24 mouse cellular contexts compared by ENCODE assay signal in genomic region chr6:93497824-93498223, GRCm38 (mm10).
"Had no signal": no experiment of that assay in that cellular context is flagged by ENCODE, and none has a peak within 500 bp of the region (broad histone marks: within the 10 kb centered on the region; RNA-seq: fewer than 3 reads in every experiment).

No protein-coding gene starts in this region.

- H3K4me2 ChIP-seq: heart, embryonic 11.5 days; hindbrain, embryonic 13.5 days; hindbrain, embryonic 15.5 days; kidney, embryonic 15.5 days; limb, embryonic 13.5 days; limb, embryonic 15.5 days; liver, embryonic 12.5 days had no signal

- H3K36me3 ChIP-seq: hindbrain, embryonic 13.5 days; hindbrain, embryonic 15.5 days; kidney, embryonic 15.5 days; limb, embryonic 13.5 days; limb, embryonic 15.5 days; liver, embryonic 12.5 days had no signal

- H3K9me3 ChIP-seq: kidney, embryonic 15.5 days; limb, embryonic 13.5 days; limb, embryonic 15.5 days; liver, embryonic 12.5 days had no signal

- H3K27ac ChIP-seq: hindbrain, embryonic 13.5 days; hindbrain, embryonic 15.5 days; hindbrain, postnatal 0 days; kidney, embryonic 15.5 days; kidney, postnatal 0 days; limb, embryonic 13.5 days; limb, embryonic 15.5 days; liver, embryonic 12.5 days; liver, embryonic 14.5 days had no signal

- H3K27me3 ChIP-seq: hindbrain, embryonic 13.5 days; hindbrain, embryonic 15.5 days; kidney, embryonic 15.5 days; limb, embryonic 13.5 days; limb, embryonic 15.5 days; liver, embryonic 12.5 days had no signal

- ATAC-seq: forebrain, postnatal 0 days; hindbrain, postnatal 0 days; intestine, embryonic 16.5 days; liver, embryonic 12.5 days had no signal

- H3K4me3 ChIP-seq: hindbrain, embryonic 13.5 days; hindbrain, embryonic 15.5 days; kidney, embryonic 15.5 days; limb, embryonic 13.5 days; limb, embryonic 15.5 days; liver, embryonic 12.5 days had no signal

- H3K4me1 ChIP-seq: hindbrain, embryonic 13.5 days; hindbrain, embryonic 15.5 days; kidney, embryonic 15.5 days; limb, embryonic 13.5 days; limb, embryonic 15.5 days; liver, embryonic 12.5 days had no signal

- DNase-seq: forebrain, postnatal 0 days; gastrocnemius, postnatal 14 days; gastrocnemius, postnatal 36 days; heart, adult 11 months; heart, postnatal 10 days; kidney, adult 11 months; kidney, adult 2 months; kidney, adult 9 months; kidney, postnatal 14 days; kidney, postnatal 36 days; layer of hippocampus, adult 9-11 months; layer of hippocampus, postnatal 36 days; left cerebral cortex, postnatal 4 days had no signal

- H3K9ac ChIP-seq: forebrain, postnatal 0 days; hindbrain, embryonic 13.5 days; hindbrain, embryonic 15.5 days; kidney, embryonic 15.5 days; limb, embryonic 13.5 days; limb, embryonic 15.5 days; liver, embryonic 12.5 days; liver, embryonic 14.5 days had no signal
